13 mouse cellular contexts compared by ENCODE assay signal in genomic region chr15:103295851-103296250, GRCm38 (mm10). TPM values are rescaled to one million over a fixed set of nuclear protein-coding genes. Genes with fewer than 3 reads are reported as not detected.
DNase-seq lines count a peak whose midpoint lies in the region; ATAC-seq and TF ChIP-seq lines count a peak whose summit lies in the region.
"Had no signal": no experiment of that assay in that cellular context is flagged by ENCODE, and none has a peak within 500 bp of the region (broad histone marks: within the 10 kb centered on the region; RNA-seq: fewer than 3 reads in every experiment).

No protein-coding gene starts in this region.

- H3K9me3 ChIP-seq in heart, embryonic 11.5 days (replicated peaks; ENCODE audit: control insufficient read depth, low read length), result no peaks in the 10 kb centered on the region
- no peaks in the 10 kb centered on the region for H3K9me3 ChIP-seq in embryonic facial prominence, embryonic 13.5 days
- H3K9me3 ChIP-seq in limb, embryonic 14.5 days (ENCODE audit: control insufficient read depth, low read length), result no peaks in the 10 kb centered on the region

- 0 out of 2 replicates have a peak overlapping the region, but pooled peaks have one; percentile 39 for H3K9ac ChIP-seq in heart, embryonic 11.5 days (ENCODE audit: low read depth, low read length)
- H3K9ac ChIP-seq in embryonic facial prominence, embryonic 13.5 days, result 0 out of 2 replicates have a peak overlapping the region, but pooled peaks have one; percentile 47
- H3K9ac ChIP-seq in limb, embryonic 14.5 days (ENCODE audit: low read depth, low read length, severe bottlenecking), result peak overlapping the region; percentile 25; the same call in 1 of the 2 replicates

- no peak for ATAC-seq in heart, embryonic 11.5 days (replicated peaks; ENCODE audit: insufficient number of reproducible peaks, low FRiP score, low TSS enrichment)
- ATAC-seq in embryonic facial prominence, embryonic 13.5 days (ENCODE audit: insufficient number of reproducible peaks, insufficient read depth, low FRiP score, low TSS enrichment, low read depth), result 0 out of 2 replicates have a peak, but pooled peaks have one; percentile 32
- no peak for ATAC-seq in limb, embryonic 14.5 days (ENCODE audit: low FRiP score, low read depth)
- ATAC-seq: activated CD4-positive, CD25-positive, alpha-beta regulatory T cell, adult 4 months had no signal

- no peak for DNase-seq in heart, postnatal 4 days
- DNase-seq in 416B (ENCODE audit: low read depth), result peak; percentile 45
- peak; percentile 46 for DNase-seq in limb, embryonic 14.5 days (ENCODE audit: low spot score)
- DNase-seq in adrenal gland, postnatal 25 days, result no peak
- DNase-seq in spleen, postnatal 36 days (ENCODE audit: low spot score in 2 of 2), result no peak
- DNase-seq in gastrocnemius, adult 8-10 months (ENCODE audit: low spot score in 2 of 2), result no peak
- DNase-seq: cerebellum, adult 8-10 months; kidney, adult 9 months; lung, postnatal 4 days had no signal

- peaks cover 19% of the 10 kb centered on the region for H3K4me1 ChIP-seq in heart, embryonic 11.5 days (ENCODE audit: control insufficient read depth, insufficient read depth, low read length)
- peaks cover 57% of the 10 kb centered on the region for H3K4me1 ChIP-seq in embryonic facial prominence, embryonic 13.5 days
- H3K4me1 ChIP-seq in limb, embryonic 14.5 days (ENCODE audit: control insufficient read depth, insufficient read depth, low read length), result peaks cover 69% of the 10 kb centered on the region

- H3K4me3 ChIP-seq in heart, embryonic 11.5 days (ENCODE audit: low read depth, low read length), result no peak overlapping the region
- H3K4me3 ChIP-seq in embryonic facial prominence, embryonic 13.5 days, result no peak overlapping the region
- H3K4me3 ChIP-seq in limb, embryonic 14.5 days (replicated peaks; ENCODE audit: low read length), result no peak overlapping the region

- 0 out of 2 replicates have a peak overlapping the region, but pooled peaks have one; percentile 35 for H3K27ac ChIP-seq in heart, embryonic 11.5 days (ENCODE audit: low read depth, low read length)
- H3K27ac ChIP-seq in embryonic facial prominence, embryonic 13.5 days, result peak overlapping the region; percentile 87
- peak overlapping the region; percentile 75 for H3K27ac ChIP-seq in limb, embryonic 14.5 days (replicated peaks; ENCODE audit: low read depth, low read length)

- 34% methylated on average over 5 of the region's 5 CpGs for WGBS in heart, embryonic 11.5 days (ENCODE audit: insufficient replicate concordance)
- WGBS in embryonic facial prominence, embryonic 13.5 days, result 3% methylated on average over 5 of the region's 5 CpGs
- 2% methylated on average over 5 of the region's 5 CpGs for WGBS in limb, embryonic 14.5 days

- TF ChIP-seq POLR2A in limb, embryonic 14.5 days (IDR thresholded peaks at IDR 0.05; ENCODE audit: borderline replicate concordance, extremely low read depth, insufficient read depth, insufficient read length), result no peak

- H3K27me3 ChIP-seq in heart, embryonic 11.5 days (ENCODE audit: control insufficient read depth, insufficient read depth, low read length), result no peaks in the 10 kb centered on the region
- no peaks in the 10 kb centered on the region for H3K27me3 ChIP-seq in embryonic facial prominence, embryonic 13.5 days
- H3K27me3 ChIP-seq in limb, embryonic 14.5 days (ENCODE audit: control insufficient read depth, insufficient read depth, low read length), result no peaks in the 10 kb centered on the region

- no peak overlapping the region for H3K4me2 ChIP-seq in heart, embryonic 11.5 days
- H3K4me2 ChIP-seq in embryonic facial prominence, embryonic 13.5 days, result no peak overlapping the region
- H3K4me2 ChIP-seq in limb, embryonic 14.5 days (replicated peaks; ENCODE audit: low read depth, low read length, severe bottlenecking), result no peak overlapping the region

- H3K36me3 ChIP-seq in heart, embryonic 11.5 days (ENCODE audit: control insufficient read depth, insufficient read depth, low read length), result peaks cover 42% of the 10 kb centered on the region
- peaks cover 66% of the 10 kb centered on the region for H3K36me3 ChIP-seq in embryonic facial prominence, embryonic 13.5 days
- H3K36me3 ChIP-seq in limb, embryonic 14.5 days (ENCODE audit: control insufficient read depth, insufficient read depth, low read length), result peaks cover 42% of the 10 kb centered on the region

RNA-seq across cellular contexts. Expression of gene Gpr84, which starts 14.6 kb away (rescaled TPM):
- 0.41 and 0.53 TPM in 2 replicates for polyA plus RNA-seq in heart, embryonic 11.5 days (2014; fragmentation: Nextera tagmentation; extraction: Ambion mirVana)
- not detected for total RNA-seq in heart, postnatal 4 days (2021)
- 0.54 and 0.62 TPM in 2 replicates for polyA plus RNA-seq in embryonic facial prominence, embryonic 13.5 days (2015; fragmentation: Nextera tagmentation; extraction: Ambion mirVana)
- 0.34 and 0.53 TPM in 2 replicates for polyA plus RNA-seq in limb, embryonic 14.5 days (2012; rRNA removed)
- 0.23 and 0.51 TPM in 2 replicates for polyA plus RNA-seq in limb, embryonic 14.5 days (2014; fragmentation: Nextera tagmentation; extraction: Ambion mirVana)
- not detected in 2 replicates for total RNA-seq in adrenal gland, postnatal 25 days (2021)
- total RNA-seq in gastrocnemius, adult 8-10 months (2022), result not detected
- polyA plus RNA-seq: activated CD4-positive, CD25-positive, alpha-beta regulatory T cell, adult 4 months; C2C12 had no signal

RNA-seq across cellular contexts. Expression of gene Copz1, which starts 23.3 kb away (rescaled TPM):
- 217 and 221 TPM in 2 replicates for polyA plus RNA-seq in heart, embryonic 11.5 days (2014; fragmentation: Nextera tagmentation; extraction: Ambion mirVana)
- total RNA-seq in heart, postnatal 4 days (2021), result 10 to 100 TPM; 88.7 to 91.2 TPM
- polyA plus RNA-seq in embryonic facial prominence, embryonic 13.5 days (2015; fragmentation: Nextera tagmentation; extraction: Ambion mirVana), result 254 and 287 TPM in 2 replicates
- 200 and 228 TPM in 2 replicates for polyA plus RNA-seq in limb, embryonic 14.5 days (2012; rRNA removed)
- 292 and 298 TPM in 2 replicates for polyA plus RNA-seq in limb, embryonic 14.5 days (2014; fragmentation: Nextera tagmentation; extraction: Ambion mirVana)
- 143 and 145 TPM in 2 replicates for total RNA-seq in adrenal gland, postnatal 25 days (2021)
- 10 to 100 TPM; 34.7 to 39.4 (median 35.6) TPM for total RNA-seq in gastrocnemius, adult 8-10 months (2022)

RNA-seq across cellular contexts. Expression of gene Nfe2, which starts 37.6 kb away (rescaled TPM):
- 21.9 and 24.2 TPM in 2 replicates for polyA plus RNA-seq in heart, embryonic 11.5 days (2014; fragmentation: Nextera tagmentation; extraction: Ambion mirVana)
- total RNA-seq in heart, postnatal 4 days (2021), result 1 to 10 TPM; 1.0 to 1.1 TPM
- 2.4 and 2.9 TPM in 2 replicates for polyA plus RNA-seq in embryonic facial prominence, embryonic 13.5 days (2015; fragmentation: Nextera tagmentation; extraction: Ambion mirVana)
- 1.5 and 3.4 TPM in 2 replicates for polyA plus RNA-seq in limb, embryonic 14.5 days (2012; rRNA removed)
- 1.5 and 2.4 TPM in 2 replicates for polyA plus RNA-seq in limb, embryonic 14.5 days (2014; fragmentation: Nextera tagmentation; extraction: Ambion mirVana)
- total RNA-seq in adrenal gland, postnatal 25 days (2021), result 0.58 TPM in 1 of 2 replicates, not detected in the other
- total RNA-seq in gastrocnemius, adult 8-10 months (2022), result not detected

RNA-seq across cellular contexts. Expression of gene Zfp385a, which starts 44.0 kb away (rescaled TPM):
- 10.2 and 11.6 TPM in 2 replicates for polyA plus RNA-seq in heart, embryonic 11.5 days (2014; fragmentation: Nextera tagmentation; extraction: Ambion mirVana)
- 10 to 100 TPM; 21.9 to 22.0 TPM for total RNA-seq in heart, postnatal 4 days (2021)
- 10.9 and 12.2 TPM in 2 replicates for polyA plus RNA-seq in embryonic facial prominence, embryonic 13.5 days (2015; fragmentation: Nextera tagmentation; extraction: Ambion mirVana)
- 23.4 and 28.8 TPM in 2 replicates for polyA plus RNA-seq in limb, embryonic 14.5 days (2012; rRNA removed)
- 16.4 and 19.1 TPM in 2 replicates for polyA plus RNA-seq in limb, embryonic 14.5 days (2014; fragmentation: Nextera tagmentation; extraction: Ambion mirVana)
- total RNA-seq in adrenal gland, postnatal 25 days (2021), result 8.8 and 9.1 TPM in 2 replicates
- 1 to 10 TPM; 5.7 to 6.4 (median 5.9) TPM for total RNA-seq in gastrocnemius, adult 8-10 months (2022)
- polyA plus RNA-seq: activated CD4-positive, CD25-positive, alpha-beta regulatory T cell, adult 4 months had no signal

RNA-seq across cellular contexts. Expression of gene Hnrnpa1, which starts 55.6 kb away (rescaled TPM):
- 572 and 590 TPM in 2 replicates for polyA plus RNA-seq in heart, embryonic 11.5 days (2014; fragmentation: Nextera tagmentation; extraction: Ambion mirVana)
- 100 to 1,000 TPM; 408 to 415 TPM for total RNA-seq in heart, postnatal 4 days (2021)
- 1,090 and 1,133 TPM in 2 replicates for polyA plus RNA-seq in embryonic facial prominence, embryonic 13.5 days (2015; fragmentation: Nextera tagmentation; extraction: Ambion mirVana)
- polyA plus RNA-seq in limb, embryonic 14.5 days (2012; rRNA removed), result 830 and 1,175 TPM in 2 replicates
- polyA plus RNA-seq in limb, embryonic 14.5 days (2014; fragmentation: Nextera tagmentation; extraction: Ambion mirVana), result 704 and 769 TPM in 2 replicates
- 210 and 212 TPM in 2 replicates for total RNA-seq in adrenal gland, postnatal 25 days (2021)
- total RNA-seq in gastrocnemius, adult 8-10 months (2022), result 100 to 1,000 TPM in 1 of 4 experiments, 10 to 100 TPM in 3; 82.7 to 111 (median 89.3) TPM

Comparison
In these comparisons a context has a peak if more than half of its experiments do, and no peak if none do; other contexts are left out.
1. H3K27ac ChIP-seq: peak in every context shown above with its lines; median percentile 87 in embryonic facial prominence, embryonic 13.5 days; 75 in limb, embryonic 14.5 days; 35 in heart, embryonic 11.5 days.
2. DNase-seq: peak in 416B (single experiment) and limb, embryonic 14.5 days (single experiment); none in heart, postnatal 4 days (single experiment), adrenal gland, postnatal 25 days (single experiment), spleen, postnatal 36 days (0 of 2) and gastrocnemius, adult 8-10 months (0 of 2).
3. Peak in every context shown above with its lines, with median percentiles within 50 percentile points of each other: H3K9ac ChIP-seq.